Mouse (Mus musculus) kidney, postnatal 4 days (tissue): ENCODE data around the gene Btbd2.

Experiments used
- DNase-seq, 2 experiments: peaks; one replicate each; pipeline ENCODE4 v3.0.0; 2021; ENCODE audit warnings: mixed read lengths in 2 of 2

Btbd2 gene

GRCm38 (mm10) chr10:80686617-80687016 lies 29.7 kb upstream of the Btbd2 start:
- no peak for DNase-seq

GRCm38 (mm10) chr10:80684984-80685383 lies 28.1 kb upstream of the Btbd2 start:
- no peak for DNase-seq

GRCm38 (mm10) chr10:80684214-80684613 lies 27.3 kb upstream of the Btbd2 start:
- peak; percentile 78 to 86 for DNase-seq

- no peak for DNase-seq
Observed at GRCm38 (mm10) chr10:80683647-80684046, 26.8 kb upstream of the Btbd2 start.

- DNase-seq, result no peak
Observed at GRCm38 (mm10) chr10:80682003-80682402, 25.1 kb upstream of the Btbd2 start.

GRCm38 (mm10) chr10:80680260-80680696 lies 23.4 kb upstream of the Btbd2 start:
- no peak for DNase-seq

GRCm38 (mm10) chr10:80679556-80680259 lies 22.8 kb upstream of the Btbd2 start:
- peak; percentile 35 to 49 for DNase-seq

GRCm38 (mm10) chr10:80678601-80679377 lies 21.9 kb upstream of the Btbd2 start:
- peak; percentile 57 to 75 for DNase-seq

- peak; percentile 97 to 99 for DNase-seq
Observed at GRCm38 (mm10) chr10:80677942-80678436, 21.1 kb upstream of the Btbd2 start, which contains the start of gene Mknk2. Mknk2 (minus strand) TSS chr10:80678112.

GRCm38 (mm10) chr10:80677128-80677875 lies 20.4 kb upstream of the Btbd2 start:
- DNase-seq, result peak; percentile 23 to 34

GRCm38 (mm10) chr10:80676198-80676928 lies 19.5 kb upstream of the Btbd2 start:
- DNase-seq, result peak; percentile 100

- DNase-seq, result peak in 1 of 2 experiments; percentile 48
Observed at GRCm38 (mm10) chr10:80675405-80676197, 18.7 kb upstream of the Btbd2 start.

GRCm38 (mm10) chr10:80674851-80675404 lies 18.1 kb upstream of the Btbd2 start:
- no peak for DNase-seq

GRCm38 (mm10) chr10:80674161-80674711 lies 17.4 kb upstream of the Btbd2 start:
- DNase-seq, result peak; percentile 41 to 61

GRCm38 (mm10) chr10:80673690-80674089 lies 16.8 kb upstream of the Btbd2 start:
- DNase-seq, result no peak

- no peak for DNase-seq
Observed at GRCm38 (mm10) chr10:80671936-80672690, 15.2 kb upstream of the Btbd2 start.

GRCm38 (mm10) chr10:80671251-80671650 lies 14.4 kb upstream of the Btbd2 start:
- DNase-seq, result no peak

- DNase-seq, result no peak
Observed at GRCm38 (mm10) chr10:80670531-80670930, 13.7 kb upstream of the Btbd2 start.

GRCm38 (mm10) chr10:80669737-80670485 lies 13.0 kb upstream of the Btbd2 start:
- peak; percentile 62 to 78 for DNase-seq
